Mouse (Mus musculus) forebrain, postnatal 0 days (tissue): ENCODE results near the gene Aldh1l1. TPM values are rescaled to one million over a fixed set of nuclear protein-coding genes. Genes with fewer than 3 reads are reported as not detected.
A peak's percentile ranks its signal among the peaks of the same experiment; 100 is the strongest.

Experiments
- ATAC-seq: fragments of 200-750 bp; cut with Nextera tagmentation; 2 replicates; pipeline ENCODE4 v1.8.0; 2017; ENCODE audit warnings: mild to moderate bottlenecking, moderate library complexity
- DNase-seq: peaks from one replicate; pipeline ENCODE4 v3.0.0-alpha.2; 2015
- H3K27ac ChIP-seq: fragments of 300-500 bp; sonication (generic); 2 replicates; pipeline ENCODE4 v1.5.1; 2014; ENCODE audit warnings: low read depth, mild to moderate bottlenecking, antibody characterized with exemption, low read length, moderate library complexity, mixed read lengths
- H3K27me3 ChIP-seq: fragments of 300-500 bp; sonication (generic); 2 replicates; pipeline ENCODE4 v1.6.1; 2014; ENCODE audit warnings: mild to moderate bottlenecking, low read length, mixed read lengths; ENCODE audit not compliant: insufficient read depth
- H3K36me3 ChIP-seq: fragments of 300-500 bp; sonication (generic); 2 replicates; pipeline ENCODE4 v1.6.1; 2014; ENCODE audit warnings: mild to moderate bottlenecking, moderate library complexity; ENCODE audit not compliant: insufficient read depth
- H3K4me1 ChIP-seq: fragments of 300-500 bp; sonication (generic); 2 replicates; pipeline ENCODE4 v1.6.1; 2014; ENCODE audit warnings: antibody characterized with exemption; ENCODE audit not compliant: insufficient read depth
- H3K4me2 ChIP-seq: fragments of 300-500 bp; sonication (generic); 2 replicates; pipeline ENCODE4 v1.6.1; 2014; ENCODE audit warnings: low read depth, mild to moderate bottlenecking, moderate library complexity
- H3K4me3 ChIP-seq: fragments of 300-500 bp; sonication (generic); 2 replicates; pipeline ENCODE4 v1.5.1; 2014; ENCODE audit warnings: low read depth, low read length, mixed read lengths
- H3K9ac ChIP-seq: fragments of 300-500 bp; sonication (generic); 2 replicates; pipeline ENCODE4 v1.6.1; 2014; ENCODE audit warnings: mild to moderate bottlenecking
- H3K9me3 ChIP-seq: fragments of 300-500 bp; sonication (generic); 2 replicates; pipeline ENCODE4 v1.6.1; 2016; ENCODE audit warnings: low read length
- CTCF ChIP-seq: sonication (generic); IDR thresholded peaks from 2 replicates; pipeline ENCODE4 v1.5.1; 2016; ENCODE audit warnings: antibody characterized with exemption, control low read depth, low read depth
- WGBS: fragments of 180-500 bp; shearing (Covaris S2); extraction: QIAGEN DNeasy Blood & Tissue Kit; methylation state at CpG from one replicate; pipeline ENCODE4 v1.1.7; 2014; 5-methylcytosine and 5-hydroxymethylcytosine counted together
- polyA plus RNA-seq: library from polyadenylated mRNA; unstranded; fragments of >200 nt; fragmentation: Nextera tagmentation; extraction: Ambion mirVana; gene quantifications from 2 replicates; pipeline ENCODE4 v1.2.1, GENCODE M21; 2015
- total RNA-seq: library from RNA; depleted of rRNA; stranded (reverse); fragments of >200 nt; gene quantifications from 2 replicates; pipeline ENCODE4 v1.2.3, GENCODE M21; 2014

Aldh1l1 gene
- total and polyA plus RNA-seq, 2 experiments from 2014 or later = 67.8 to 71.3 TPM

- 25% methylated on average over 16 of the region's 16 CpGs for WGBS
- ATAC-seq (peak; percentile 93), DNase-seq (peak; percentile 79)
- Histone ChIP-seq H3K27ac (peak overlapping the region; percentile 60), H3K4me3 (no peak overlapping the region), H3K4me1 (peaks cover 4% of the 10 kb centered on the region; the same call in 1 of the 2 replicates), H3K36me3 (no peaks in the 10 kb centered on the region), H3K4me2 (no peak overlapping the region), H3K9ac (no peak overlapping the region), H3K9me3 (no peaks in the 10 kb centered on the region), H3K27me3 (no peaks in the 10 kb centered on the region)
- no peak for TF ChIP-seq CTCF
These were observed 20.6 kb downstream of the Aldh1l1 start for GRCm38 (mm10) chr6:90506673-90507311.

GRCm38 (mm10) chr6:90507443-90507842 is 21.2 kb downstream of the Aldh1l1 start:
- Histone ChIP-seq H3K4me2 (no peak overlapping the region), H3K27ac (0 out of 2 replicates have a peak overlapping the region, but pooled peaks have one; percentile 60), H3K9ac (no peak overlapping the region), H3K4me3 (no peak overlapping the region), H3K9me3 (no peaks in the 10 kb centered on the region), H3K4me1 (peaks cover 4% of the 10 kb centered on the region; the same call in 1 of the 2 replicates), H3K27me3 (no peaks in the 10 kb centered on the region), H3K36me3 (no peaks in the 10 kb centered on the region)
- no peak for ATAC-seq
- DNase-seq = no peak
- TF ChIP-seq CTCF = no peak

GRCm38 (mm10) chr6:90508197-90508624 is 22.0 kb downstream of the Aldh1l1 start:
- WGBS = 21% methylated on average over 4 of the region's 4 CpGs
- ATAC-seq = peak; percentile 44; the same call in 1 of the 2 replicates
- H3K27ac ChIP-seq = 0 out of 2 replicates have a peak overlapping the region, but pooled peaks have one; percentile 30

GRCm38 (mm10) chr6:90509085-90509484 is 22.9 kb downstream of the Aldh1l1 start:
- Histone ChIP-seq H3K27ac (no peak overlapping the region), H3K36me3 (no peaks in the 10 kb centered on the region), H3K9ac (no peak overlapping the region), H3K4me3 (no peak overlapping the region), H3K9me3 (no peaks in the 10 kb centered on the region), H3K4me1 (peaks cover 4% of the 10 kb centered on the region; the same call in 1 of the 2 replicates), H3K27me3 (no peaks in the 10 kb centered on the region), H3K4me2 (no peak overlapping the region)
- DNase-seq = no peak
- no peak for ATAC-seq
- no peak for TF ChIP-seq CTCF
- 53% methylated on average over 6 of the region's 6 CpGs for WGBS

More at GRCm38 (mm10) chr6:90508197-90508624, 22.0 kb downstream of the Aldh1l1 start:
- Histone ChIP-seq H3K36me3 (no peaks in the 10 kb centered on the region), H3K4me1 (peaks cover 4% of the 10 kb centered on the region; the same call in 1 of the 2 replicates), H3K4me2 (no peak overlapping the region), H3K27me3 (no peaks in the 10 kb centered on the region), H3K9me3 (no peaks in the 10 kb centered on the region), H3K4me3 (no peak overlapping the region), H3K9ac (no peak overlapping the region)
- no peak for DNase-seq
- TF ChIP-seq CTCF = no peak

- no peak overlapping the region for H3K27ac ChIP-seq
- no peaks in the 10 kb centered on the region for H3K4me1 ChIP-seq
- TF ChIP-seq CTCF = no peak
- no peaks in the 10 kb centered on the region for H3K27me3 ChIP-seq
- H3K4me2 ChIP-seq = no peak overlapping the region
- DNase-seq (no peak), ATAC-seq (no peak)
- H3K36me3 ChIP-seq = no peaks in the 10 kb centered on the region
- WGBS = 89% methylated on average over 5 of the region's 5 CpGs
- no peak overlapping the region for H3K4me3 ChIP-seq
- no peak overlapping the region for H3K9ac ChIP-seq
- H3K9me3 ChIP-seq = no peaks in the 10 kb centered on the region
These were observed 26.2 kb downstream of the Aldh1l1 start for GRCm38 (mm10) chr6:90512416-90512815.

GRCm38 (mm10) chr6:90513074-90513856 is 27.0 kb downstream of the Aldh1l1 start:
- H3K27ac ChIP-seq = no peak overlapping the region
- TF ChIP-seq CTCF = no peak
- DNase-seq (no peak), ATAC-seq (no peak)
- no peaks in the 10 kb centered on the region for H3K36me3 ChIP-seq
- no peak overlapping the region for H3K4me3 ChIP-seq
- WGBS = 74% methylated on average over 5 of the region's 5 CpGs
- no peaks in the 10 kb centered on the region for H3K27me3 ChIP-seq
- no peaks in the 10 kb centered on the region for H3K4me1 ChIP-seq
- H3K4me2 ChIP-seq = no peak overlapping the region
- no peak overlapping the region for H3K9ac ChIP-seq
- no peaks in the 10 kb centered on the region for H3K9me3 ChIP-seq

- DNase-seq (no peak), ATAC-seq (no peak)
- no peak overlapping the region for H3K4me3 ChIP-seq
- TF ChIP-seq CTCF = no peak
- no peaks in the 10 kb centered on the region for H3K4me1 ChIP-seq
- H3K36me3 ChIP-seq = no peaks in the 10 kb centered on the region
- H3K27ac ChIP-seq = no peak overlapping the region
- H3K9me3 ChIP-seq = no peaks in the 10 kb centered on the region
- H3K4me2 ChIP-seq = no peak overlapping the region
- no peak overlapping the region for H3K9ac ChIP-seq
- H3K27me3 ChIP-seq = no peaks in the 10 kb centered on the region
These were observed 28.1 kb downstream of the Aldh1l1 start for GRCm38 (mm10) chr6:90514369-90514768.
